In genomic region chr11:60115638-60116276, GRCm38 (mm10) we compare ENCODE assay signal across 8 mouse cellular contexts. TPM values are rescaled to one million over a fixed set of nuclear protein-coding genes. Genes with fewer than 3 reads are reported as not detected.
DNase-seq lines count a peak whose midpoint lies in the region; ATAC-seq and TF ChIP-seq lines count a peak whose summit lies in the region.

No protein-coding gene starts in this region.

- no peaks in the 10 kb centered on the region for H3K9me3 ChIP-seq in heart, embryonic 12.5 days (replicated peaks)
- no peaks in the 10 kb centered on the region for H3K9me3 ChIP-seq in ES-Bruce4 (replicated peaks; ENCODE audit: control insufficient read depth, insufficient read depth, low read length, poor library complexity, severe bottlenecking)
- H3K9me3 ChIP-seq in forebrain, postnatal 0 days (ENCODE audit: low read length): no peaks in the 10 kb centered on the region

- ATAC-seq in heart, embryonic 12.5 days (ENCODE audit: insufficient number of reproducible peaks, low FRiP score): no peak
- ATAC-seq in forebrain, postnatal 0 days: no peak

- H3K9ac ChIP-seq in heart, embryonic 12.5 days: peak overlapping the region; percentile 78
- peak overlapping the region; percentile 74 for H3K9ac ChIP-seq in ES-Bruce4 (ENCODE audit: low read depth, poor library complexity, severe bottlenecking)
- peak overlapping the region; percentile 67 for H3K9ac ChIP-seq in forebrain, postnatal 0 days

- no peak for DNase-seq in heart, postnatal 36 days
- DNase-seq in forebrain, postnatal 0 days: no peak
- DNase-seq in gastrocnemius, postnatal 4 days (ENCODE audit: low spot score in 2 of 2): no peak
- no peak for DNase-seq in cerebellum, postnatal 10 days
- no peak for DNase-seq in adrenal gland, adult 8-10 months

- H3K4me1 ChIP-seq in heart, embryonic 12.5 days (replicated peaks): peaks cover 93% of the 10 kb centered on the region
- H3K4me1 ChIP-seq in ES-Bruce4 (ENCODE audit: control insufficient read depth, insufficient read depth, low read length): peaks cover 5% of the 10 kb centered on the region
- H3K4me1 ChIP-seq in forebrain, postnatal 0 days (ENCODE audit: insufficient read depth): peaks cover 16% of the 10 kb centered on the region

- H3K4me2 ChIP-seq in heart, embryonic 12.5 days: peak overlapping the region; percentile 90
- peak overlapping the region; percentile 75 for H3K4me2 ChIP-seq in forebrain, postnatal 0 days (ENCODE audit: low read depth)

- 17% methylated on average over 6 of the region's 6 CpGs for WGBS in heart, embryonic 12.5 days
- 31% methylated on average over 6 of the region's 6 CpGs for WGBS in forebrain, postnatal 0 days
- WGBS in macrophage (ENCODE audit: missing documents): 5% methylated on average over 5 of the region's 6 CpGs

- TF ChIP-seq POLR2A in ES-Bruce4 (IDR thresholded peaks at IDR 0.05; ENCODE audit: insufficient read depth, low read length): no peak

- no peak for TF ChIP-seq CTCF in ES-Bruce4 (IDR thresholded peaks at IDR 0.05; ENCODE audit: low read depth, low read length)
- TF ChIP-seq CTCF in forebrain, postnatal 0 days (IDR thresholded peaks at IDR 0.05; ENCODE audit: low read depth): no peak

- peak overlapping the region; percentile 58 for H3K4me3 ChIP-seq in heart, embryonic 12.5 days
- peak overlapping the region; percentile 79 for H3K4me3 ChIP-seq in ES-Bruce4 (ENCODE audit: low read depth, low read length)
- H3K4me3 ChIP-seq in forebrain, postnatal 0 days (ENCODE audit: low read depth, low read length): peak overlapping the region; percentile 43
- H3K4me3 ChIP-seq in macrophage (ENCODE audit: inconsistent target): peak overlapping the region; percentile 38

- H3K27me3 ChIP-seq in heart, embryonic 12.5 days (replicated peaks): no peaks in the 10 kb centered on the region
- no peaks in the 10 kb centered on the region for H3K27me3 ChIP-seq in ES-Bruce4 (ENCODE audit: control insufficient read depth, insufficient read depth, low read length, poor library complexity, severe bottlenecking)
- no peaks in the 10 kb centered on the region for H3K27me3 ChIP-seq in forebrain, postnatal 0 days (ENCODE audit: insufficient read depth, low read length)

- no peak for TF ChIP-seq EP300 in ES-Bruce4 (IDR thresholded peaks at IDR 0.05; ENCODE audit: insufficient read depth, low read depth, low read length)

- intact Hi-C loops in heart, postnatal 36 days (cut with DNase I): no loop called here

- H3K79me2 ChIP-seq in macrophage (ENCODE audit: inconsistent target): peaks cover 86% of the 10 kb centered on the region

- no peaks in the 10 kb centered on the region for H3K36me3 ChIP-seq in heart, embryonic 12.5 days
- no peaks in the 10 kb centered on the region for H3K36me3 ChIP-seq in ES-Bruce4 (ENCODE audit: control insufficient read depth, insufficient read depth, low read length, poor library complexity, severe bottlenecking)
- H3K36me3 ChIP-seq in forebrain, postnatal 0 days (ENCODE audit: insufficient read depth): no peaks in the 10 kb centered on the region
- no peaks in the 10 kb centered on the region for H3K36me3 ChIP-seq in macrophage (ENCODE audit: inconsistent target)

- peak overlapping the region; percentile 95 for H3K27ac ChIP-seq in heart, embryonic 12.5 days (ENCODE audit: poor library complexity, severe bottlenecking)
- H3K27ac ChIP-seq in ES-Bruce4 (ENCODE audit: insufficient read depth, low read length) (peak overlapping the region; percentile 24; the same call in 1 of the 2 replicates), macrophage (peak overlapping the region; percentile 80)
- peak overlapping the region; percentile 91 for H3K27ac ChIP-seq in forebrain, postnatal 0 days (ENCODE audit: low read depth, low read length)

RNA-seq across cellular contexts. Expression of gene Rai1, which starts 10.9 kb away (rescaled TPM):
- 22.2 and 29.9 TPM in 2 replicates for polyA plus RNA-seq in heart, embryonic 12.5 days (2016; fragmentation: Nextera tagmentation; extraction: Ambion mirVana)
- 10 to 100 TPM; 24.2 to 24.5 TPM for total RNA-seq in heart, postnatal 36 days (2021)
- 21.9 and 27.4 TPM in 2 replicates for polyA plus RNA-seq in ES-Bruce4 (2011; ENCODE audit: insufficient read depth, insufficient read length, low read depth, missing spikeins)
- total RNA-seq in forebrain, postnatal 0 days (2014; rRNA removed): 50.9 and 60.7 TPM in 2 replicates
- 16.6 and 21.2 TPM in 2 replicates for polyA plus RNA-seq in forebrain, postnatal 0 days (2015; fragmentation: Nextera tagmentation; extraction: Ambion mirVana)
- total RNA-seq in macrophage (2018; cell fraction: chromatin; rRNA removed): 100 to 1,000 TPM in 1 of 26 experiments, 10 to 100 TPM in 25; 31.4 to 101 (median 64.9) TPM
- 10 to 100 TPM in 13 of 26 experiments, 1 to 10 TPM in 13; 5.1 to 17.0 (median 10.1) TPM for total RNA-seq in macrophage (2018; cell fraction: cytosol; rRNA removed)
- 10 to 100 TPM; 15.6 to 76.1 (median 39.9) TPM for total RNA-seq in macrophage (2018; cell fraction: nucleus; rRNA removed)
- polyA plus RNA-seq in macrophage (2018): 10.5 to 12.9 TPM (median 11.0 TPM) in 3 replicates
- 10 to 100 TPM; 41.7 to 44.6 TPM for total RNA-seq in gastrocnemius, postnatal 4 days (2021)
- 10 to 100 TPM; 46.6 to 87.7 (median 60.0) TPM for total RNA-seq in adrenal gland, adult 8-10 months (2022)

Comparison
In these comparisons a context has a peak if more than half of its experiments do, and no peak if none do; other contexts are left out.
1. H3K27ac ChIP-seq: peak in every context shown above with its lines; median percentile 95 in heart, embryonic 12.5 days; 91 in forebrain, postnatal 0 days; 80 in macrophage; 24 in ES-Bruce4.